Mouse (Mus musculus): ENCODE measurements around the gene Lgr4. TPM values are rescaled to one million over a fixed set of nuclear protein-coding genes. Genes with fewer than 3 reads are reported as not detected.

Lgr4 gene
- polyA plus RNA-seq, 1 experiment: 0.02 TPM

DNA sequence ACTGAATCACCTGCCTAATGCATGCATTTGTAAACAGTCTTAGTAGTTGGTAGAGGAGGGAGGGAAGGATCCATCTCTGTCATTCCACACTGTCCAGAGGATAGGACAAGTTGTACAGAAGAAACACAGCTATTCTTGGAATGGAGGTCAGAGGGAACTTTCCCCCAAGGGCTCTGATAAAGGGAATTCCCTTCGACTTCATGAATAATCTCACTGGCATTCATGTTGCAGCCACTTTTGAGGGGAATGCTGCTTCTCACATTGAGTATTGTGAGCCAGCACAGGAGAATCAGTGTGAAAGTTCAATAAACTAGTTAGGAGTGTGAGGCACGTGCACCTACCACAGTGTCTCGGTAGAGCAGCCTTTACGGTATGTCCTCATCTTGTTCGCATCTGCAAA is 37.6 kb downstream of the Lgr4 start:
- no peak overlapping the region for H3K4me3 ChIP-seq (replicated peaks)
- H3K4me1 ChIP-seq: peaks cover 28% of the 10 kb centered on the region
- H3K27me3 ChIP-seq (replicated peaks): peaks cover 2% of the 10 kb centered on the region
- H3K9me3 ChIP-seq: peaks cover 6% of the 10 kb centered on the region; the same call in 1 of the 2 replicates
- TF ChIP-seq FLI1 (IDR thresholded peaks at IDR 0.05; ENCODE audit: low read length) (no peak), GATA1 (IDR thresholded peaks at IDR 0.05; ENCODE audit: borderline replicate concordance, low read length) (no peak)
- no peaks in the 10 kb centered on the region for H3K36me3 ChIP-seq (replicated peaks; ENCODE audit: low read length)

DNA sequence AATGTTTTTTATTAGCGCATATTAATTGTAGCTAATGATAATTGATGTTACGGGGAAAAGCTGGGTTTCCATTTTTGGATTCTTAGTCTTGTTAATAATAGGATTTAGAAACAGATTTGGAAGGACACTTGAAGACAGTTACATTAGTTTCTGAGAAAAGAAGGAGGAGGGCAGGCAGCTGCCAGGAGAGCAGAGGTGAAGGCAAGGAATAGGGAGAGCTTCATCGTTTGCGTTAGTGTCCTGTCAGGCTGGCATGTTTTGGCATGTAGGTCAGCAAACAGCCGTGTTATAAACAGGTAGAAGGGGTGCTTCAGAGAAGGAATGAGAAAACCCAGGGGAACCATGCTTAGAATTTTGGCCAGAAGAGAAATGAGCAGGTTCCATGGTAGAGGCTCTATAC is 38.5 kb downstream of the Lgr4 start:
- Histone ChIP-seq H3K9me3 (peaks cover 6% of the 10 kb centered on the region; the same call in 1 of the 2 replicates), H3K4me1 (peaks cover 28% of the 10 kb centered on the region), H3K27me3 (replicated peaks) (peaks cover 2% of the 10 kb centered on the region), H3K4me3 (replicated peaks) (no peak overlapping the region), H3K36me3 (replicated peaks; ENCODE audit: low read length) (no peaks in the 10 kb centered on the region)
- no peak for TF ChIP-seq FLI1 (IDR thresholded peaks at IDR 0.05; ENCODE audit: low read length)
- TF ChIP-seq GATA1 (IDR thresholded peaks at IDR 0.05; ENCODE audit: borderline replicate concordance, low read length): no peak

DNA sequence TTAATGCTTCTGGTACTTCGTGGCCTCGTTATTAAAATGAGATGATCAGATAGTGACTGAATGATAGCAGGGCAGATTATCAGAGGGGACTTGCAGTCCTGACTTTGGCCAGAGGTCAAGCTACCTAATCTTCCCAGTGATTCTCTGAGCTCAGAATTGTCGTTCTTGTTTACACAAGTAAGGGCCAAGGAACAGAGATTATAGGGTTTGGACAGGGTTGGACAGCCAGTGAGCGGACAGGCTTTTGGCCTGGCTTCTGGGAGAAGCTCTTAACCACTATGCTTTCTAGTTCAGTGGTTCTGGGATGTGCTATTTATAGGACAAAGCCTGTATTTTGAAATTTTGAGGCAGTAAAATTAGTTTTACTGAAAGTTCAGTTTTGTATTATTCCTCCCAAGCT is 39.3 kb downstream of the Lgr4 start:
- peaks cover 28% of the 10 kb centered on the region for H3K4me1 ChIP-seq
- H3K4me3 ChIP-seq (replicated peaks): no peak overlapping the region
- TF ChIP-seq FLI1 (IDR thresholded peaks at IDR 0.05; ENCODE audit: low read length) (no peak), GATA1 (IDR thresholded peaks at IDR 0.05; ENCODE audit: borderline replicate concordance, low read length) (no peak)
- H3K27me3 ChIP-seq (replicated peaks): peaks cover 2% of the 10 kb centered on the region
- H3K9me3 ChIP-seq: peaks cover 6% of the 10 kb centered on the region; the same call in 1 of the 2 replicates
- H3K36me3 ChIP-seq (replicated peaks; ENCODE audit: low read length): no peaks in the 10 kb centered on the region

DNA sequence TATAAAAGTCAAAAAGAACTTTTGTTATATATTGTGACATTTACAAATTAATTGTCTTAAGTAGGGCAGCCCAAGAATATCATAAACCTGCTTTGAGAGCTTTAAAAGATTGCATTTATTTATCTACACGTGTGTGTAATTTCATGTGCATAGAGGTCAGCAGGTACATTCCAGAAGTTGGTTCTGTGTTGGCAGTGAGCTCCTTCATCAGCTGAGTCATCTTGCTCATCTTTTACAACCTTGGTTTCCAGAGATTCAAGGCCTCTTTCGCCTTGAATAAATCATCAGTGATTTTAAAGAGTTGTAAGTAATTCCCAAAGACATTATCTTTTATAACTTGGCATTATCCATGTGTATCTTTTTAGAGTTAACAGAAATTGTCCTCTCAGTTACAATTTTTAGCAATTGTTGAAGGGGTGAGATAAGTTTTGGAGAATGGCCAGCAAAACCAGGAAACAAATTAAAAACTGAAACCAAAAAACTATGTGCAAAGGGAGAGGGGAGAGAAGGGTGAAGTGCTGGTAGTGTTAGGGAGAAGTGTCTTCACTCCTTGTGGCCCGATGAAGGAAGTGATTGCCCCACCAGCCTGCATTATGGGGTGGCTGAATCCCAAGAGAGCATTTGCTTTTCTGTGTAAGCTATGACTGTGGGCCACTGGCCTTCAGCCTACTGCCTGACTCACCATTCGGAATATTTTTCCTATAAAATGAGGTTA is 41.4 kb downstream of the Lgr4 start:
- TF ChIP-seq GATA1 (IDR thresholded peaks at IDR 0.05; ENCODE audit: borderline replicate concordance, low read length): no peak
- no peak for TF ChIP-seq FLI1 (IDR thresholded peaks at IDR 0.05; ENCODE audit: low read length)
- H3K4me3 ChIP-seq (replicated peaks): peak overlapping the region; percentile 19
- H3K9me3 ChIP-seq: no peaks in the 10 kb centered on the region
- H3K27me3 ChIP-seq (replicated peaks): no peaks in the 10 kb centered on the region
- H3K36me3 ChIP-seq (replicated peaks; ENCODE audit: low read length): no peaks in the 10 kb centered on the region
- peaks cover 22% of the 10 kb centered on the region for H3K4me1 ChIP-seq

DNA sequence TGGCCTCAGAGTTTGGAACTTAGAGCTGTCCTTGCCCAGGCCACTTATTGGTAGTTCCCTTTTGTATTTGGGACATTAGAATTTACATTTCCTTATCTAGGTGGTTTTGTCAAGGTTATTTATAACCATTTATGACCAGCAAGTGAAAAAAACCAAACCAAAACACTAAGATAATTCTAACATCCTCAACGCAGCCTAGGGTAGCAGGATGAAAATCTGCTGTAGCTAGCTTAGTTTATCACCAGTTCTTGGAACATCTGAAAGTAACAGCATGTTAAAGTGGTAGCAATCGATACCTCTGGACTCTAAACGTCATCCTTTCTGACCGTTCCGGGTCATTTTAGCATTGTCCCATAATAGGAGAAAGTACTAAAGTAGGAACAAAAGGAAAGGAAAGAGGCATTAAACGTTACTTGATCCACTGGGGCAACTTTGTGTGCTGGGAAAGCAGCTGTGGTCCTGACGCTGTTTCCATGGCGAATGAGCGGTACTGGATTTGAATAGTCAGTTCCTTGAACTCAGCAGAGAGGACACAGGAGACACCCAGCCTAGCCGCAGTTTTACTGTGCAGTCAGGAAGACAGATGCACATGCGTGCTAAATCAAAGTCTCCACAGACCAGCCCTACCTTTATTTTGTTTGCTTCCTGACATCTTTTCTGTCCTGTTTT is 42.1 kb downstream of the Lgr4 start:
- H3K4me1 ChIP-seq: peaks cover 18% of the 10 kb centered on the region
- H3K27me3 ChIP-seq (replicated peaks): no peaks in the 10 kb centered on the region
- no peaks in the 10 kb centered on the region for H3K36me3 ChIP-seq (replicated peaks; ENCODE audit: low read length)
- H3K4me3 ChIP-seq (replicated peaks): no peak overlapping the region
- H3K9me3 ChIP-seq: no peaks in the 10 kb centered on the region
- TF ChIP-seq FLI1 (IDR thresholded peaks at IDR 0.05; ENCODE audit: low read length) (no peak), GATA1 (IDR thresholded peaks at IDR 0.05; ENCODE audit: borderline replicate concordance, low read length) (no peak)

DNA sequence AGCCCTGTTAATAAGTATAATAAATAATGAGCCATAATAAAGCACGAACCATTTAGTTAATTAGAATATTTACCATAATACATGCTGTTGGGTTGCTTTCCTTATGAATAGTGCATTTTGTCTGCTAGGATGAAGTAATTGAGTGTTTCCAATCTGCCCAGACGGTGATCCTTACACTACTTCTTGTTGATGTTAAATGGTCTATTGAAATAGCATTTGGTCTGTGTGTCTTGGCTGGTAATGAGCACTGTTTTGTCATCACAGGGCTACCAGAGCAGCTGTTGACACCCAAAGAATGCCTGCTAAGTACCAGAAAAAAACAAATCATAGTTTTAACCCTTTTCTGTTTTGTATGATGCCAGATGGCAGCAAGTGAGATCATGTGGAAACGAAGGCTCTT is 42.8 kb downstream of the Lgr4 start:
- no peak for TF ChIP-seq FLI1 (IDR thresholded peaks at IDR 0.05; ENCODE audit: low read length)
- no peak for TF ChIP-seq GATA1 (IDR thresholded peaks at IDR 0.05; ENCODE audit: borderline replicate concordance, low read length)
- no peaks in the 10 kb centered on the region for H3K27me3 ChIP-seq (replicated peaks)
- no peak overlapping the region for H3K4me3 ChIP-seq (replicated peaks)

DNA sequence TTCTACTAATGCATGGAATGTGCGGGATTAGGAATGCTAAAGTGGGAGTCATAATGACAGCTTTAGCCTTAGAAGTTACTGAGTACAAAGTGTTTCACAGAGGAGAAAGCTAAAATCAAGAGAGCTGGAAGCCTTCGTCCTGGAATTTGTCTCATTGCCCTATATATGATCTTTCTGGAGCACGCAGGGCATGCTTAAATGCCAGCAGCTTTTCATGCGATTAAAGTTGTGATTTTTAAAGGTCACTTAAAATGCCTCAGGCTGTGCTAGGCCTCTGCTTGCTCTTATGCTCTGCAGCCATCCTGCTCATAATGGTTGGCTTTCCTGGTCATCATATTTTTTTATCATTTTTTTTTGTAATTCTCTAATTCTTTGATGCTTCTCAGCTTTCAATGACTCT is 43.7 kb downstream of the Lgr4 start:
- TF ChIP-seq GATA1 (IDR thresholded peaks at IDR 0.05; ENCODE audit: borderline replicate concordance, low read length) (no peak), FLI1 (IDR thresholded peaks at IDR 0.05; ENCODE audit: low read length) (no peak)
- Histone ChIP-seq H3K27me3 (replicated peaks) (no peaks in the 10 kb centered on the region), H3K4me1 (peaks cover 9% of the 10 kb centered on the region), H3K36me3 (replicated peaks; ENCODE audit: low read length) (no peaks in the 10 kb centered on the region), H3K9me3 (no peaks in the 10 kb centered on the region), H3K4me3 (replicated peaks) (no peak overlapping the region)

More for the DNA sequence above, 42.8 kb downstream of the Lgr4 start:
- H3K36me3 ChIP-seq (replicated peaks; ENCODE audit: low read length): no peaks in the 10 kb centered on the region
- H3K9me3 ChIP-seq: no peaks in the 10 kb centered on the region
- H3K4me1 ChIP-seq: peaks cover 11% of the 10 kb centered on the region

DNA sequence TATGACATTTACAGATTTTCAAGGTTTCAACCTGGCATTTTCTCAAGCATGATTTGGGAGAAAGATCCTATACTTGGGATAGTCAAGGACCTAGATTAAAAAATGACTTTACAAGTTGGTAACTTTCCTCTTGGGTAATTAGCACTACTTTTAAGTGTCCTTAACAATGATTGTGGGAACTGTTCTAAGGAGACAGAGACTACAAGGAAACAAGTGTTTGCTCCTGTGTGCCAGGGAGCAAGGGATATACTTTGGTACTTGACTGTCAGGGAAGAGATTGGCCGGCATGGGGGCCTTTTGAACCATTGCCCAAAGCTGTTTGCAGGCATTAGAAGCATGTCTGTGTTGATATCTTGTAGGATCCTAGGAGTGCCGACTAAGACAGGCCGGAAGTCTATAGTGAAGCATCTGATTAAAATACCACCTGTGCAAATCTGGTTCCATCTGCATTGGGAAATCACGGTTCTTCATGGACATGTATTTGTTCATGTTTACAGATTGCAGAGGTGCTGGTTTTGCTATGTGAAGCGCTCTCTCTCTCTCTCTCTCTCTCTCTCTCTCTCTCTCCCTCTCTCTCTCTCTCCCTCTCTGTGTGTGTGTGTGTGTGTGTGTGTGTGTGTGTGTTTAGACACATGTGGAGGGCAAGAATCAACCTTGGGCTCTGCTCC is 46.3 kb downstream of the Lgr4 start:
- no peaks in the 10 kb centered on the region for H3K9me3 ChIP-seq
- no peaks in the 10 kb centered on the region for H3K36me3 ChIP-seq (replicated peaks; ENCODE audit: low read length)
- TF ChIP-seq FLI1 (IDR thresholded peaks at IDR 0.05; ENCODE audit: low read length): no peak
- TF ChIP-seq GATA1 (IDR thresholded peaks at IDR 0.05; ENCODE audit: borderline replicate concordance, low read length): no peak
- H3K4me3 ChIP-seq (replicated peaks): no peak overlapping the region
- H3K27me3 ChIP-seq (replicated peaks): no peaks in the 10 kb centered on the region
- H3K4me1 ChIP-seq: peaks cover 9% of the 10 kb centered on the region

DNA sequence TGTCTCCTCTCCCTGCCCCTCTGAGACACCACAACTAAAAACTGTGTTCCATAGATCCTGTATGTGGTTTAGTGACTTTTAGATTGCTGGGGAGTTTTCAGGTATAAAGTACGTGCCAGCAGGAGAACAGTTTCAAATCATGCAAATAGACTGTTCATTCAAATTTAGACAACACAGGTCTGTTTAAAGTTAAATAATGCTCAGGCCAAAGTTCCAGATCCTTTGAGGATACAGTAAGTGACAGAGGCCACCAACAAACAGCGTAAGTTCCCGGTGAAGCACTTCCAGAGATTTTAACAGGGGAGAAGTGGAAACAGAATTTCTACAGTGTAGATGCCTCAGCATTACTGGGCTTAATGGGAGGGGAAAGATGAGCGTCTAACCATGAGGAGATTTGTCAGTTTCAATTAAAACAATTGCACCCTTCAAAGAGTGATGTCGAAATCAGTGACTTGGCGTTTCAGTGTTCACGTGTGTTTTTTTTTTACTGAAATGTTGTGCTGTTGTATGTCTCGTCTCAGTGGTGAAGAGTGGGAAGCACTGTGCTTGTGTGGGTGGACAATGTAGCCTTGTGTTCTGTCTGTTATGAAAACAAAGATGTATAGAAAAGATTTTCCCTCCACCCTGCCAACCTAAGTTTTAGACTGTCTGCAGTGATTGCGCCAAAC is 48.4 kb downstream of the Lgr4 start:
- no peaks in the 10 kb centered on the region for H3K36me3 ChIP-seq (replicated peaks; ENCODE audit: low read length)
- H3K4me1 ChIP-seq: peaks cover under 1% of the 10 kb centered on the region; the same call in 1 of the 2 replicates
- no peaks in the 10 kb centered on the region for H3K27me3 ChIP-seq (replicated peaks)
- TF ChIP-seq FLI1 (IDR thresholded peaks at IDR 0.05; ENCODE audit: low read length) (no peak), GATA1 (IDR thresholded peaks at IDR 0.05; ENCODE audit: borderline replicate concordance, low read length) (no peak)
- 0 out of 2 replicates have a peak, but pooled peaks cover 3% of the 10 kb centered on the region for H3K9me3 ChIP-seq
- H3K4me3 ChIP-seq (replicated peaks): no peak overlapping the region

All from megakaryocyte, embryonic 14.5 days (primary cell).